Mouse (Mus musculus): Measurements from ENCODE around the gene Gm29797.

- TF ChIP-seq POLR2A (IDR thresholded peaks at IDR 0.05; ENCODE audit: insufficient read length, low read depth) (no peak), TCF12 (IDR thresholded peaks at IDR 0.05; ENCODE audit: insufficient read depth, poor library complexity, severe bottlenecking) (no peak), MAX (IDR thresholded peaks at IDR 0.05; ENCODE audit: low read depth) (no peak), E2F4 (IDR thresholded peaks at IDR 0.05; ENCODE audit: insufficient read depth) (no peak), POLR2AphosphoS2 (IDR thresholded peaks at IDR 0.05; ENCODE audit: insufficient read length, low read depth) (no peak), USF1 (IDR thresholded peaks at IDR 0.05; ENCODE audit: low read depth) (no peak), CEBPB (IDR thresholded peaks at IDR 0.05; ENCODE audit: insufficient read depth, poor library complexity, severe bottlenecking) (no peak)
Observed at GRCm38 (mm10) chr2:181695776-181696175, 38.9 kb downstream of the Gm29797 start.
